Mouse (Mus musculus): ENCODE data around the gene Bola3.

Gene Bola3

GRCm38 (mm10) chr6:83396711-83397110, 47.8 kb downstream of the Bola3 start:
- peak; percentile 26 for DNase-seq

- no peak for DNase-seq
Measured at GRCm38 (mm10) chr6:83397728-83398127, 48.8 kb downstream of the Bola3 start.

DNA sequence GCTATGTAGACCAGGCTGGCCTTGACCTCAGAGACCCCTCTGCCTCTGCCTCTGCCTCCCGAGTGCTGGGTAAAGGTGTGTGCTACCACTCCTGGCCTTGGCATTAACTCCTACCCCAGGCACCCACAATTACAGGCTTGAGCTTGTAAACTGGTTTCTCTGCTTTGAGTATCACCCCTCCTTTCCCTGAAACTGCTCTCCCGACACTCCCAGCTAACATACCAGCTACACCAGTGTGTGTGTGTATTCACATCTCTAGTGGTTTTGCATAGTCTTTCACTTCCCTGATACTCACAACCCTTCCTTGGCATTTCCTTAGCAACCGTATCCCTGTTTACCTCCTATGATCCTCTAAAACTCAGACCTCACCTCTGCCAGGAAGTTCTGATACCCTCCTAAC, 50.8 kb downstream of the Bola3 start:
- DNase-seq: no peak

DNA sequence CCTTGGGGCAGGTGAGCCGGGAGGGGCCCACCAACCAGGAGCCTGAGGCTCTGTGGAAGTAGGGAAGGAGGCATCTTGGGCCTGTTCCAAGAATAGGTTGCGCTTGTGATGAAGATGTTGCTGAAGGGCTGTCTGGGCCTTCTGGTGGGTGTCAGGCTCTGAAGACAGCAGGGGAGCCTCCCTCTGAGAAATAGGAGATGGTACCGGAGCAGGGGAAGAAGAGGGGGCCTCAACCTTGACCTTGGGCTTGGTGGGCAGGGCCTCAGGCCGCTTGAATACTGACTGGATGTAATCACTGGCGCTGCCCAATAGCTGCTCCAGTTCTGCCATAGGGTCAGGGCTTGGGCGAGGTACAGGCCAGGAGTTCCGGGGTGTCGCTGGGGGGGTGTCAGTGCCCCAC, 54.5 kb downstream of the Bola3 start:
- no peak for DNase-seq

DNA sequence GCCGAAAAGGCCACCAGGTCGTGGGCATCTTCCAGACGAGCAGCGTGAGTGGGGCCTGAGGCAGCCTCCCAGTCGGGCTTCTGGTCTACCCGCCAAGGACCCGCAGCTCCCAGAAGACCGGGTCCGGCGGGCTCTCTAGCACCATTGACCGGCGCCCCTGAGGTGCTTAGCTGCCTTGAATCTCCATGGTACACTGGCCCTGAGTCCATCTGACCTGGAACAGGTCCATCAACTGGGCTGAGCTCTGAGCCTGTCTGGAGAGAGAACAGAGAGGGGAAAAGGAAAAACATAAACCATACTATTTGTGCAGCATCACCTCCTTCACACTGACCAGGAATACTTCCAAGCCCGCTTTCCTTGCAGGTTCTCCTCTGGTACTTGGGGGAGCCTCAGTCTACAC, 55.6 kb downstream of the Bola3 start:
- DNase-seq: peak; percentile 54

- no peak for DNase-seq
Measured at GRCm38 (mm10) chr6:83405511-83406064, 56.6 kb downstream of the Bola3 start.

GRCm38 (mm10) chr6:83408510-83408909, 59.6 kb downstream of the Bola3 start:
- DNase-seq: no peak

All from cerebellum, adult 9-11 months (tissue).